Mouse (Mus musculus) hindbrain, embryonic 10.5 days (tissue): ENCODE results near the gene Cntd1. TPM values are rescaled to one million over a fixed set of nuclear protein-coding genes. Genes with fewer than 3 reads are reported as not detected.
A peak's percentile ranks its signal among the peaks of the same experiment; 100 is the strongest.

Experiments used
- DNase-seq: peaks from one replicate; pipeline ENCODE4 v3.0.0-alpha.2; 2017; ENCODE audit warnings: low spot score
- H3K27ac ChIP-seq: fragments of 300-500 bp; sonication (generic); 2 replicates; pipeline ENCODE4 v1.5.1; 2016; ENCODE audit warnings: mild to moderate bottlenecking, moderate library complexity
- H3K27me3 ChIP-seq: fragments of 300-500 bp; sonication (generic); 2 replicates; pipeline ENCODE4 v1.6.1; 2016; ENCODE audit warnings: mild to moderate bottlenecking; ENCODE audit not compliant: poor library complexity, insufficient read depth, severe bottlenecking
- H3K36me3 ChIP-seq: fragments of 300-500 bp; sonication (generic); 2 replicates; pipeline ENCODE4 v1.6.1; 2016; ENCODE audit warnings: mild to moderate bottlenecking, moderate library complexity
- H3K4me1 ChIP-seq: fragments of 300-500 bp; sonication (generic); replicated peaks from 2 replicates; pipeline ENCODE4 v1.6.1; 2016; ENCODE audit warnings: mild to moderate bottlenecking
- H3K4me3 ChIP-seq: fragments of 300-500 bp; sonication (generic); 2 replicates; pipeline ENCODE4 v1.5.1; 2016; ENCODE audit warnings: mild to moderate bottlenecking, moderate library complexity
- H3K9me3 ChIP-seq: fragments of 300-500 bp; sonication (generic); 2 replicates; pipeline ENCODE4 v1.6.1; 2016; ENCODE audit warnings: mild to moderate bottlenecking, moderate library complexity
- WGBS: fragments of 180-500 bp; shearing (Covaris S2); methylation state at CpG from one replicate; pipeline ENCODE4 v1.1.7; 2016; 5-methylcytosine and 5-hydroxymethylcytosine counted together
- polyA plus RNA-seq: library from polyadenylated mRNA; unstranded; fragments of >200 nt; fragmentation: Nextera tagmentation; extraction: Ambion mirVana; gene quantifications from 2 replicates; pipeline ENCODE4 v1.2.1, GENCODE M21; 2016

The Cntd1 gene
- polyA plus RNA-seq, 1 experiment from 2014 or later, result 0.95 TPM

- Histone ChIP-seq H3K27ac (peak overlapping the region; percentile 81), H3K4me1 (peaks cover 50% of the 10 kb centered on the region), H3K36me3 (peaks cover 16% of the 10 kb centered on the region), H3K27me3 (peaks cover 43% of the 10 kb centered on the region), H3K4me3 (peak overlapping the region; percentile 86), H3K9me3 (no peaks in the 10 kb centered on the region)
- DNase-seq, result no peak
- 58% methylated on average over 14 of the region's 14 CpGs for WGBS
Observed at GRCm38 (mm10) chr11:101279193-101279569, 369 bp downstream of the Cntd1 start.

GRCm38 (mm10) chr11:101280837-101281236 lies 2.0 kb downstream of the Cntd1 start:
- DNase-seq, result no peak
- 50% methylated on average over 7 of the region's 7 CpGs for WGBS
- H3K4me1 ChIP-seq, result peaks cover 46% of the 10 kb centered on the region
- H3K4me3 ChIP-seq, result no peak overlapping the region
- H3K27me3 ChIP-seq, result peaks cover 37% of the 10 kb centered on the region
- H3K9me3 ChIP-seq, result no peaks in the 10 kb centered on the region
- no peak overlapping the region for H3K27ac ChIP-seq
- H3K36me3 ChIP-seq, result peaks cover 20% of the 10 kb centered on the region

DNA sequence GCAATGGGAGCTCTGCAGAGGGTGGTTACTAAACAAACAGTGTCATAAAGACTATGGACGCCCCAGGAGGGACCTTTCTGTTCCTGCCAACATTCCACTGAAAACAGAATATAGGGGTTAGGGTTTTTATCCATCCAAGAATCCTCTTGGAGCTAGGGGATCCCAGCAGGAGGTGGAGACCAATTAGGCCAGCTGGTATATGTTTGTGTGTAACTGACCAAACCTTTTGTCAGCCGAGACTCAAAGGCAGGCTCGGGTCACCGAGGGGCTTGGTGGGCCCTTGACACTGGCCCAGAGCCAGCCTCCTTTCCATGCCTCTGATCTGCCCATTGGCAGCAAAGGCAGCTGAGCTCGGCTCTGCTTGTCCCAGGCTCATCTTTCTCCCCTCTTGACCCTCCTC lies 4.1 kb downstream of the Cntd1 start:
- H3K9me3 ChIP-seq, result no peaks in the 10 kb centered on the region
- 31% methylated on average over 5 of the region's 5 CpGs for WGBS
- DNase-seq, result no peak
- H3K27me3 ChIP-seq, result peaks cover 21% of the 10 kb centered on the region
- peaks cover 25% of the 10 kb centered on the region for H3K4me1 ChIP-seq
- peaks cover 24% of the 10 kb centered on the region for H3K36me3 ChIP-seq
- no peak overlapping the region for H3K4me3 ChIP-seq
- no peak overlapping the region for H3K27ac ChIP-seq

GRCm38 (mm10) chr11:101283805-101284204 lies 5.0 kb downstream of the Cntd1 start:
- WGBS, result 74% methylated on average over 4 of the region's 4 CpGs
- Histone ChIP-seq H3K4me1 (peaks cover 19% of the 10 kb centered on the region), H3K36me3 (peaks cover 33% of the 10 kb centered on the region), H3K27me3 (peaks cover 21% of the 10 kb centered on the region), H3K27ac (no peak overlapping the region), H3K9me3 (no peaks in the 10 kb centered on the region), H3K4me3 (no peak overlapping the region)
- no peak for DNase-seq

DNA sequence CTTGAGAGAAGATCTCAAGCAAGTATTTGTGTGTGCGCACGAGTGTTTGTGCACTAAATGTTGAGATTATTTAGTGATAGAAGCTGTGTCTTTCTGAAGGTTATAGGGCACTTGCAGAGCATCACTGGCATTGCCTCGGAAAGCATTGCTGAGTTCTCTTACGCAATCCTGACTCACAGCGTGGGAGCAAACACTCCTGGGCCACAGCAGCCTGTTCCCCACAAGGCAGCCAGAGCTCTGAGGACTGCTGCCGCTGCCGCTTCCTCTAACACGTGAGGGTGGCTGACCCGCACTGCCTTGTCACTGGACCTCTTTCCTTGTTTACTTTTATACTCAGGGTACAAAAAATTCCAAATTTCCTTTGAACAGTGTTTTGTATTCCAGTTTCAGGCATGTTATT lies 8.5 kb downstream of the Cntd1 start:
- H3K36me3 ChIP-seq, result peaks cover 68% of the 10 kb centered on the region
- DNase-seq, result no peak
- peaks cover 11% of the 10 kb centered on the region for H3K4me1 ChIP-seq
- no peaks in the 10 kb centered on the region for H3K27me3 ChIP-seq
- WGBS, result 88% methylated on average over 9 of the region's 9 CpGs
- H3K9me3 ChIP-seq, result no peaks in the 10 kb centered on the region
- H3K4me3 ChIP-seq, result no peak overlapping the region
- H3K27ac ChIP-seq, result no peak overlapping the region

- H3K27ac ChIP-seq, result no peak overlapping the region
- WGBS, result 97% methylated on average over 8 of the region's 8 CpGs
- DNase-seq, result no peak
- H3K36me3 ChIP-seq, result peaks cover 100% of the 10 kb centered on the region
- H3K4me1 ChIP-seq, result no peaks in the 10 kb centered on the region
- no peak overlapping the region for H3K4me3 ChIP-seq
- no peaks in the 10 kb centered on the region for H3K9me3 ChIP-seq
- no peaks in the 10 kb centered on the region for H3K27me3 ChIP-seq
Observed at GRCm38 (mm10) chr11:101291231-101291630, 12.4 kb downstream of the Cntd1 start.

DNA sequence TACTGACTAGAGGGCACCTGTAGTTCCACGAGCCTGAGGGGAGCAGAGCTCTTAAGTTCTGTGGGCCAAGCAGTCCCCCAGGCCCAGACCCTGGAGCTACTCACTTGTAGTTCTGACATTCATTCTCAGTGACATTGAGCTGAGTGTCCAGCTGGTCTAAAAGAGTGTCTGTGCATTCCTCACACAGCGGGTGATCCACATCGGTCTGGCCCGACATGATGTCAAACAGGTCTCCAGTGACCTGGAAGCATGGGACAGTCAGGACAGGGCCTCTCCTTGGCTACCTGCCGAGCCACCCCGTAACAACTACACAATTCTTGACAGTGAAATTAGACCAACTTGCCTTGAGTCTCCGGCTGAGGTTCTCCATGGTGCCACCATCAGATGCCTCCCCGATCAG lies 16.4 kb downstream of the Cntd1 start:
- H3K27ac ChIP-seq, result no peak overlapping the region
- DNase-seq, result no peak
- H3K27me3 ChIP-seq, result no peaks in the 10 kb centered on the region
- WGBS, result 93% methylated on average over 8 of the region's 8 CpGs
- H3K36me3 ChIP-seq, result peaks cover 95% of the 10 kb centered on the region
- H3K4me3 ChIP-seq, result no peak overlapping the region
- H3K4me1 ChIP-seq, result peaks cover 1% of the 10 kb centered on the region
- H3K9me3 ChIP-seq, result no peaks in the 10 kb centered on the region

- Histone ChIP-seq H3K4me3 (peak overlapping the region; percentile 89), H3K9me3 (no peaks in the 10 kb centered on the region), H3K27me3 (no peaks in the 10 kb centered on the region), H3K4me1 (peaks cover 18% of the 10 kb centered on the region), H3K27ac (no peak overlapping the region), H3K36me3 (peaks cover 38% of the 10 kb centered on the region)
- 68% methylated on average over 7 of the region's 7 CpGs for WGBS
- DNase-seq, result no peak
Observed at GRCm38 (mm10) chr11:101300881-101301280, 22.1 kb downstream of the Cntd1 start.

DNA sequence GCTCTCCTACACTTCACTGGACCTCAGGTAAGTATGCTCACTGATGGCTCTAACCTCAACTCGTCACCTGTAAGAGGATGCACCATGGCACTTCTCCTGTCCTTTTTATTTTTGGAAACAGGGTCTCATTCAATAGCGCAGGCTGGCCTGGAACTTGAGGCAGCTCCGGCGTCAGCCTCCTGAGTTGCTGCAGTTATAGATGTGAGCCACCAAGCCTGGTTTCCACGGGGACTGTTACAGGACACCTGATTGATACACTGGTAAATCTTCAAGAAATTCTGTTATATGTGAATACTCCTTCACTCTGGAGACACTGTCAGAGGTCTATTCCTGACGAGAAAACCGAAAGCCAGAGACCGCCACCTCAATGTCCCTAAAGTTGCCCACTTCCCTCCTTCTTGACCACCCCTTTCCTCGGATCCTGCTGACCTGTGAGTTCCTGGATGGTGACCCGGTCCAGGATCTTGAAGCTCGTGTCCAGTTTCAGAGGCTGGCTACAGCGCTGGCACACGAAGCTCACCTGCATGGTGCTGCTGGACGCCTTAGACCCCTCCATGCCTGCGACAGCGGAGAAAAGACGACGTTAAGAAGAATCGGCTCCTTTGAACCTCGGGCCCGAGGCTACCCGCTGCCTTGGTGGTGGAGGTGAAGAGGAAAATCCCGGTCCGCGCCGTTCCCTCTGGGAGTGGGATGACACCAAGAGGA lies 22.6 kb downstream of the Cntd1 start:
- Histone ChIP-seq H3K9me3 (no peaks in the 10 kb centered on the region), H3K27ac (peak overlapping the region; percentile 88), H3K36me3 (peaks cover 33% of the 10 kb centered on the region), H3K4me3 (peak overlapping the region; percentile 89), H3K27me3 (no peaks in the 10 kb centered on the region), H3K4me1 (peaks cover 18% of the 10 kb centered on the region)
- DNase-seq, result no peak
- WGBS, result 14% methylated on average over 26 of the region's 26 CpGs

- WGBS, result 7% methylated on average over 39 of the region's 39 CpGs
- H3K27ac ChIP-seq, result peak within 1 kb of the TSS; percentile 88
Observed at GRCm38 (mm10) chr11:101302004-101302798, 23.4 kb downstream of the Cntd1 start, which contains the start of gene Becn1. TSS of gene Becn1 (minus strand) at chr11:101302286.

DNA sequence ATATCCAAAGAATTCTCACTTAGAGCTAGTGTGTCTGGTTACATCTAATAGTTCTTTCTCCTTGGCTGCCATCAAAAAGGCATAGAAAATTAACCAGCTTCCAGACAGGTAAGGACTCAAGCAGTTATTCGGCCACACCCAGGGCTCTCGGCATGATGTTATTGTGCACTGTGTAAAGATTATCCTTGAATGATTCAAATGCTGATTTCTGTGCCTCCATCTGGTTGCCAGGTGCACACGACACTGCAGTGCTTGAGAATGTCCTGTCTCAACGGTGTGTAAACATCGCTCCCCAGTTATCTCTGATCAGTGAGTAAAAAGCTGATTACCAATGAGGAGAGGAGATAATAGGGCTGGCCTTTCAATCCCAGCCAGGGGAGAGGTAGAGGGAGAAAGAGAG lies 28.9 kb downstream of the Cntd1 start:
- H3K4me3 ChIP-seq, result no peak overlapping the region
- no peak for DNase-seq
- no peaks in the 10 kb centered on the region for H3K36me3 ChIP-seq
- no peak overlapping the region for H3K27ac ChIP-seq
- 45% methylated on average over 5 of the region's 5 CpGs for WGBS
- H3K9me3 ChIP-seq, result no peaks in the 10 kb centered on the region
- H3K4me1 ChIP-seq, result no peaks in the 10 kb centered on the region
- peaks cover 4% of the 10 kb centered on the region; the same call in 1 of the 2 replicates for H3K27me3 ChIP-seq

More at GRCm38 (mm10) chr11:101302004-101302798, 23.4 kb downstream of the Cntd1 start, which contains the start of gene Becn1:
- Histone ChIP-seq H3K4me1 (peaks cover 18% of the 10 kb centered on the region), H3K27me3 (no peaks in the 10 kb centered on the region; the same call in 1 of the 2 replicates), H3K9me3 (no peaks in the 10 kb centered on the region), H3K4me3 (peak within 1 kb of the TSS; percentile 89), H3K36me3 (peaks cover 27% of the 10 kb centered on the region)
- DNase-seq, result peak; percentile 96

GRCm38 (mm10) chr11:101311083-101311482 lies 32.3 kb downstream of the Cntd1 start:
- Histone ChIP-seq H3K4me3 (no peak overlapping the region), H3K27ac (no peak overlapping the region), H3K27me3 (peaks cover 4% of the 10 kb centered on the region; the same call in 1 of the 2 replicates), H3K4me1 (0 out of 2 replicates have a peak, but pooled peaks cover 3% of the 10 kb centered on the region), H3K9me3 (no peaks in the 10 kb centered on the region), H3K36me3 (no peaks in the 10 kb centered on the region)
- WGBS, result 91% methylated on average over 3 of the region's 3 CpGs
- no peak for DNase-seq

GRCm38 (mm10) chr11:101312150-101312549 lies 33.3 kb downstream of the Cntd1 start:
- H3K27ac ChIP-seq, result no peak overlapping the region
- H3K9me3 ChIP-seq, result no peaks in the 10 kb centered on the region
- 81% methylated on average over 3 of the region's 3 CpGs for WGBS
- no peaks in the 10 kb centered on the region for H3K36me3 ChIP-seq
- DNase-seq, result no peak
- peaks cover 9% of the 10 kb centered on the region for H3K4me1 ChIP-seq
- H3K27me3 ChIP-seq, result peaks cover 4% of the 10 kb centered on the region; the same call in 1 of the 2 replicates
- H3K4me3 ChIP-seq, result no peak overlapping the region
